Mouse (Mus musculus): Measurements from ENCODE around the gene Itga6.

GRCm38 (mm10) chr2:71791203-71791602 lies 45.8 kb downstream of the Itga6 start:
- TF ChIP-seq POLR2A (IDR thresholded peaks at IDR 0.05; ENCODE audit: insufficient read depth, low read length) = no peak
- no peak for TF ChIP-seq CTCF (IDR thresholded peaks at IDR 0.05; ENCODE audit: low read depth, low read length)
- TF ChIP-seq EP300 (IDR thresholded peaks at IDR 0.05; ENCODE audit: insufficient read depth, low read depth, low read length) = no peak
